Mouse (Mus musculus): ENCODE measurements around the gene Gm20696. TPM values are rescaled to one million over a fixed set of nuclear protein-coding genes. Genes with fewer than 3 reads are reported as not detected.

The Gm20696 gene
- polyA plus RNA-seq, 1 experiment, result 1.5 TPM

DNA sequence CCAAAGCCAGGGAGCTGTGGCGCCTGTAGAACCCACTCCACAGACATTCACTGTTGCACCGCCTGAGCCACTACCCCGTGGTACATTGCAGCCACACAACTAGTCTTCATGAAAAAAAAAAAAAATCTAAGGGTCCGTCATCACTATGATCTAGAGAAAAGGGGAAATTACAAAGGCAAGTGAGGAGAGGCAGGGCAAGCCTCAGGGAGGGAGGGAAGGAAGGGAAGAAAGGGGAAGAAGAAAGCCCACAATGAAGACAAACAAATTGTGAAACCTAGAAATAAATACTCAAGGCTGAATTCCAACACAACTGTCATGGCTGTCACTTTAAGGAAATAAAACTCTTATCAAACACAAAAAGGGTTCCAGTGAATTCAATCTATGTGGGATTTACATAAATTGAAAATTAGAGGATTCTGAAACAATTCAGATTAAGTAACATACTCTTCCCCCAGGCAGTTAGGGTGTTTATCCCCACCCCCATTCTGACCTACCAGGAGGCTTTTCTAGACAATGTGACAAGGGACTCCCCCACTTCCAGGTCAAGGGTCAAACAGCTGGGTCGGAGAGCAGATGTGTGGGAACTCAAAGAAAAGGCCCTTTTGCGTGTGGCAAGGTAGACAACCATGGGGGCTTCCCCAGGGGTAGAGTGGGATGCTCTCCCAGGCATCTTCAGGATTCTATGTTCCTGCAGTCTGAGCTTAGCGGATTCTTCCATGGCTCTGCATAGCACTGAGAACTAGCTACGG, 176.5 kb downstream of the Gm20696 start:
- no peak for DNase-seq (ENCODE audit: extremely low spot score in 1 of 2, low spot score in 1 of 2)

DNA sequence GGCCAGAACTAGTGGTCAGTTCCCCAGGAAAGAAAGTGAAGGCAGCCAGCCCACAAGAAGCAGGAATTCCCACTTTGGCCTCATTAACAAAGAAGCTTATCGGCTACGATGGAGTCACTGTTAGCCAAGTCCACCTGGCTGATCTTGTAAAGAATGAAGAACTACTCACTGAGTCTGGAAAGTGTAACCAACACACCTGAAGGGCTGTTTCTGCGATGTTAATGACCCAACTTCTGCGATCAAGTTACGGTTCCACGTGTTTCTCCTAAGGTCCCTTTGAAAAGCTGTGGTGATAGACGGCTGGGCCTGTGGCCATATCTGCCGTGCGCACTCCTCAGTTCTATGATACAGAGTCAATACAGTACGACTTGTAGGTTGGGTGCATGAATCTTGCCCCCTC, 177.2 kb downstream of the Gm20696 start:
- no peak for DNase-seq (ENCODE audit: extremely low spot score in 1 of 2, low spot score in 1 of 2)

DNA sequence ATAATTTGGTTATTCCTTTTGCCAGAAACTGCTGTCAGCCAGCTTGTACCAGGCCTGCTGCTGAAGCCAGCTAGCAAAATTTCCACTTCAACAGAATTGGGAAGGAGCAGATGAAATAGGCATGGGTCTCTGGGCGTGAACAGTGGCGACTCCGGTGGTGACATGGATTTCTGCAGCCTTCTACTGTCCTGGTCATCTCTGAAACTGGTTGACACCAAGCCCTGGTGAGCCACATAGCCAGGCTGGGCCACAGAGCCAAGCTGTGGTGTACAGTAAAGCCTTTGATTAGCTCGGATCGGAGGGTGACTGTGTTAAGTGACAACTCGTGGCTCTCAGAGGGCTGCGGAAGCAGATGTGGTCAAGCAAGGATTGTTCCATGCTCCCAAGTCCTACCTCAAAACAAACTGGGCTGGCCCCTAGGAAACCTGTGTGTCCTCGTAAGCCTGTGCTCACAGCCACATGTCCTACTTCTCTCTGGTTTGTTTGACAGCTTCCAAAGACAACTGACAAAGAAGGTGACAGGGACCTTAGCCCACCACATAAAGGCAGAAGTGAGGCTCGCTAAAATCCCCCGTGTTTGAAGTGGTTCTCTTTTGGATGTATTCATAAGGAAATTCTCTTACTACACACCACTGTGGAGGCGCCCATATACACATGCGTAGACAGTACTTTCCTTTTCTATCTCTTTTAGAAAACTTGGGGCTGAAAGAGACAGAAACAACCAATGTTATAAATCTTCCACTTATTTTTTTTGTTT, 180.5 kb downstream of the Gm20696 start:
- no peak for DNase-seq (ENCODE audit: extremely low spot score in 1 of 2, low spot score in 1 of 2)

DNA sequence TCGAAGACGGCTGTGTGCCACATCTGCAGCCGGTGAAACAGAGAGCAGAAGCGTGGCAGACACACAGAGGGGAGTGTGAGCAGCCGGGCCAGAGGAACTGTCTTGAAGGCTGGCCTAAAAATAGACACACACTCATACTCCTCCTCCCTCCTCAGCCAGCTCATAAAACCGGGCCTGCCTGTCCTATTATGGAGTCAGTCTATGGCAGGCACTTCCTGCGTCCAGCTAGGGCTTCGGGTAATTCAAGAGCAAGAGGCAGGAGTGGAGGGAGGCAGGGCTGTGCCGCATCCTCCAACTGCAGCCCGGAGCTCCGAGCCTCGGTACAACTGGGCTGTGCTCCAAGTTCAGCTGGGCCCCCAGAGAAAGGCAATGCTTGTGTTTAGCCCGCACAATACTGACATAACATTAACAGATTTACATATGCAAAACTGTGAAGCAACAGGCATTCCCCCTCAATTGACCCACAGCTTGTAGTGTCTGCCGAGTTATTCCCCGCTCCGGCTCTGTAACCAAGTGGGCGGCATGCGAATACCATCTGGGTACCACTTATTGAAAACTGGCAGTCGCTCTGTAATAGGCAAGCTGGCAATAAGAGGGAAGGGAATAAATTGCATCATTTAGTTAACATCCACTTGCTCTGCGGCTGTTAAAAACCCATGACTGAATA, 181.2 kb downstream of the Gm20696 start:
- DNase-seq (ENCODE audit: extremely low spot score in 1 of 2, low spot score in 1 of 2), result peak; percentile 70 to 75

DNA sequence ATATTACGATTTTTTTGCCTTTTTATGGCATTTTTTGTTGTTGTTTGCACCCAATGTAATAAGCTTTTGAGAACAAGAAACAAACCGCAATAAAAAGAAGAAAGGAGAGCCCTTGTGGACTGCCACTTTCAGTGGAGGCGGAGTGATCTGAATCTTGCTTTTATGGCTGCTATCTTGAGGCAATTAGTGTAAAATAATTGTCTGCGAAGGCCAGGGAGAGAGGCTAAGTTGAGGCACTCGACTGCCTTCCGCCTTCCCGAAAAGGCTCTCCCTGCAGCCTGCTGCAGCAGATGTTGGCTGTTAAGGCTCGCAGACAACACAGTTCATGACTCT, 181.7 kb downstream of the Gm20696 start:
- no peak for DNase-seq (ENCODE audit: extremely low spot score in 1 of 2, low spot score in 1 of 2)

DNA sequence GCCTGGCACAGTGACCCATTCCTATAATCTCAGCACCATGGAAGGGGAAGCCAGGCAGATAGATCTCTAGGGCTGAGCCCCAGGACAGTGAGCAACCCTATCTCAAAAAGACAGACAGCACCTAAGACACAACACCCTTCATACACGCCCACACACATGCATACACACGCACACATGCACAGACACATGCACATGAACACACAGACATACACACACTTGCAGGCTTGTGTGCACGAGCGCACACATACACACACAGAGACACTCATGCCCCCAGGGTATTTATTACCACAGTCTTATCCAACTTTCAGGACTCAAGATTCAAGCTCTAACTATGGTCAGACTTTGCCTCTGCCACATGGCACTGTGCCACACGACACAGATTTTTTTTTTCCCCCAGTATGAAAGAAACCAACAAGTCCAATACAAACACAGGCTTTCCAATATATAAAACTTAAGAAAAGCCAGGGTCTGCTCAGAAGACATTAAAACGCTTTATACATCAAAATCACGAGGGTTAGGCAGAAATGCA, 182.3 kb downstream of the Gm20696 start:
- DNase-seq (ENCODE audit: extremely low spot score in 1 of 2, low spot score in 1 of 2), result no peak

DNA sequence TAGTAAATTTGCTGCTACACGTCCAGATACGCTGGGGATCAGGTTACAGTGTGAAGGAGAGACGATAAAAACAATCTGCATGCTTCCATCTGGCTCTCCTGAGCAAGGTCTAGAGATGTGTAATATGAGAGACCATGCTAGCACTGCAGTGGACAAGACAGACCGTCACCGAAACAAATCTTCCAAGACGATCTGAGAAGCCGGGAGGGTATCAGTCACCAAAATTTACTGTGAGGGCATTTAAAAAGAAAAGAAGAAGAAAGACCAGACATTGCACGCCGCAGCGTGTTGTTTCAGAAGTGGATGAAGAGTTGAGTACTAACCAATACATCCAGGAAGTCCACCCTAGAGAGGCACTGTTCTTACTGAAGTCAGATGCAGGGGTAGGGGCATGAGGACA, 183.0 kb downstream of the Gm20696 start:
- no peak for DNase-seq (ENCODE audit: extremely low spot score in 1 of 2, low spot score in 1 of 2)

DNA sequence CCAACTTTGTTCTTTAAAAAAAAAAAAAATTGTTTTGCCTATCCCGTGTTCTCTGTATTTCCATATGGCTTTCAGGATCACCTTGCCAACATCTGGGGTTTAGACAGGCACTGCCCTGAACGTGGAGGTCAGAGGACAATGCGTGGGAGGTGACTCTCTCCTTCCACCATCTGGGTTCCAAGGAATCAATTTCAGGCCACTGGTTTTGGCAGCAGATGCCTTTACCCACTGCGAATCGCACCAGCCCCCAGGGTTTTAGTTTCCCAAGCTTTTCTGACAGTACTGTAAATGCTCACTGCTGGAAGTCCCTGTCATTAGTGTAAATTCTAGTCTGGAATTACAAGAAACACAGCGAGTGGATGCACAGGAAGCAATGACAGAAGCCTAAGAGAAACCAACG, 185.0 kb downstream of the Gm20696 start:
- no peak for DNase-seq (ENCODE audit: extremely low spot score in 1 of 2, low spot score in 1 of 2)

DNA sequence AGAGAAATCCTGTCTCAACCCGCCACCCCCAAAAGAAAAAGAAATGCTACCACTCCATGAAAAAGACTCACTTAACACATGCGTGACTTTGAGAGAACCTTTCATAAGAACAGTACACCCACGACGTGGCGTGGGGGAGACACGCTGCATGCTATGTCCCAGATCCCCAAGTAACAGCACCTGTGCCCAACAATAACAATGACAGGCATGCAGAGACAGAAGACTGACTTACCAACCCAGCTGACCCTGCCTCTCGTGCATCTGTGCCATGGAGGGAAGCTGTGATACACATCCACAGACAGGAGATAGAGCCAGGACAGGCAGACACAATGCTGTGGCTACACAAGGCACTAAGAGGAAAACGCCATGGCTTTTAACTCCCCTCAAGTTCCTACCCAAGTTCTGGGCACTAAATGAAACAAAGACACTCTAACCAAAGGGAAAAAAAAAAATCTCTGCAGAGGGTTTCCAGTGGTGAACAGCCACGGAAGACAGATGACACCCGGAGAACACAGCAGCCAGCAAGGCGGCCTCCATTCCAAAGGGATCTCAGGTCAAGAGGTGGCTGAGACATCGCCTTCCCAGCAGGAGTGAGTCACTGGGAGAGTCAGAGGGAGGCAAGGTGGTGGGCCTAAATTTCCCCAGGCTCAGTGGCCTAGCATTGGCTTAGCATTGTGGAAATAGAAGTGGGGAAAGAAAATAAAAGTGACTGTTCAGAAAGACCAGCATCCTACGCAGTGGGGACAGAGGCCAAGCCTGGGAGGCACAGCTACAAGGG, 187.5 kb downstream of the Gm20696 start:
- DNase-seq (ENCODE audit: extremely low spot score in 1 of 2, low spot score in 1 of 2), result no peak

DNA sequence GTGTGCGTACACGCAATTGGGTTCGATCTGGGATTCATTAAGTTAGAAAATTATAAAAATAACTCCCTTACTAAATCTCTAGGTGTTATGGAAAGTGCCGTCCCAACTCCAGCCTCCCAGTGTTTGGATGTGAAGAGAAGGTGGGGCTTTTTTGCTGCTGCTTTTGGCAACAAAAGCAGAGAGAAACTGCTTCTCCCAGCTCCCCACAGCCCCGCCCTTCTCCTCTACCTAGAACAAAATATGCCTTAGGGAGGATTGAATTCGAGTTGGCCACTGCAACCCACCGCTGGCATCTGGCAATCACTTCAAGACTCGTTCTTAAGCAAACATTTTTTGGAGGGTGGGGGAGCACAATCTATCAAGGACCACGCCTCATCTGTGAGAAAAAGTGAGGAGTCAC, 191.6 kb downstream of the Gm20696 start:
- DNase-seq (ENCODE audit: extremely low spot score in 1 of 2, low spot score in 1 of 2), result no peak

DNA sequence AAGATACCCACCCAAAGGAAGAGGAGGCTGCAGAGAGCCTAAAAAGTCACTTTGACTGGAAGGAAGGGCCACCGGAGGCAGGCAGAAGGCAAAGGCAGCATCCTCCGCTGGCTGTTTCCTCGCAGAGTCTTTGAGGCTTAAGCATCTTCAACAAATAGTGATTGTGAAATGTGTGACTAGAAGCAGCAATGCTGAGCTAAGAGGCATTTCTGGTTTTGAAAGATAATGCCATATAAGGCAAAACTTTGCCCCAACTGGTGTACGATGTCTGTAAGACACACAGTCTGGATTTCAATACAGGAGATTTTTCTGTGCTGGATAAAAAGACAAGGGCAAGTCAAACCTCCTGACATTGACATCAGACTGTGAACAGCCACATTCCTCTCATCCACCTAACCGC, 195.7 kb downstream of the Gm20696 start:
- DNase-seq (ENCODE audit: extremely low spot score in 1 of 2, low spot score in 1 of 2), result no peak

DNA sequence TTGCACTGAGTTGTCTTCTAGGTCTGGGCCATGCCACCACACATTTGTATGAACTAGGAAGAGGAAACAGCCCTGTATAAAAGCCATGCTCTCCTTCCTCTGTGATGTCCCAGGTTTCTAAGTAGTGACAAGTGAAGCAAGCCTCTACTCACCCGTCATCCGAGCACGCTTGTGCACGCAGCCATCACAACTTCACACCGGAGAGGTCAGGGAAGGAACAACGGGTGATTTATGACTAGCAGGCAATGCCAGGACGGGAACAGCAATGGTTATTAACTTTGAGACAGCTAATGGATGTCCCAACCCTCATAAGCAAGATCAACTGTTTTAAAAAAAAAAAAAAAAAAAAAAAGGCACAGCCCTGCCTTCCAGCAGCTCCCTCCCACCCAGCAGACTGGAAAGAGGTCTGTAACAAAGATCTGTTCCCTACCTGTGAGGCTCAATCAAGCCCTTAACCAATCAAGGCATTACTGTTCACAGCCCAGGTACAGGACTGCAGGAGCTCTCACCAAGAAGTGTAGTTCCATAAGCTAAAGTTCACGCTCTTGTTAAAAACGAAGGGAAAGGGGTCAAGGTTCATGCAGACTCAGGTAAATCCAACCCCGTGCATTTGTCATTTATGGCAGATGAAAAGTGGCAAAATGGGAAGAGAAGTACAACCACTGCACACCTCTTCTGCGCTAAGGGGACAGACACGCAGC, 197.3 kb downstream of the Gm20696 start:
- no peak for DNase-seq (ENCODE audit: extremely low spot score in 1 of 2, low spot score in 1 of 2)

DNA sequence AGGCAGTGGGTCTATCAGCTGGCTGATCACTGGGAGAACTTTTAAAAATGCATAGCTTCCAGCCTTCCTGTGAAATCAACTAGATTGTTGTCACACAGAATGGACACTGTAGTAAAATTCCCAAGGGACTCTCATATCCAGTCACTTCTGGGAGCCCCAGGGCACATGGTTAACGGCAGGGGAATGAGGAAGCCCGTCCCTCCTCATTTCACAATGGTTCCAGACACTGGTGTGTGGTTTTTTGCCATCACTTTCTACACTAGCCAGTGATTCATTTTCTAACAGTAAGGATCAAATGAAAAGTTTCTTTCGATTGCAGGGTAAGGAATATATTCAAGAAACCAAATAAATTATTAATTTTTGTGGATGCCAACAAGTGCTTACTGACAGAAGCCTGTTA, 198.8 kb downstream of the Gm20696 start:
- DNase-seq (ENCODE audit: extremely low spot score in 1 of 2, low spot score in 1 of 2), result no peak

DNA sequence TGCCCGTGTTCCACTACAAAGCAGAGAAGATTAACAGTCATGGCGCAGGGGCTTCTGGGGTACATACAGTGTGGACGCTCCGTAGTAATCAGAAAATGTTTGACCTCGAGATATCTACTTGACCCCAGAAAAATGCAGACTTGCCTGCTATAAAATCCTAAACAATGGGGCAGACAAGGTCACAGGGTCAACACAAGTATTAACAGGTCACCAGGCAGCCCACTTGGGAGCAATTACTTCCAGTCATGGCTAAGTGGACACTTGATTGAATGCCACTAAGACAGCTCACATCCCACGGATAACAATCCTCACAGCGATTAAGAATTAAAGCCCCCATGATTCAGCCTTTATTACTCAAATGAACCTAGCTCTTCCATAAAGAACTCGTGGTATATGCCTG, 199.5 kb downstream of the Gm20696 start:
- no peak for DNase-seq (ENCODE audit: extremely low spot score in 1 of 2, low spot score in 1 of 2)

DNA sequence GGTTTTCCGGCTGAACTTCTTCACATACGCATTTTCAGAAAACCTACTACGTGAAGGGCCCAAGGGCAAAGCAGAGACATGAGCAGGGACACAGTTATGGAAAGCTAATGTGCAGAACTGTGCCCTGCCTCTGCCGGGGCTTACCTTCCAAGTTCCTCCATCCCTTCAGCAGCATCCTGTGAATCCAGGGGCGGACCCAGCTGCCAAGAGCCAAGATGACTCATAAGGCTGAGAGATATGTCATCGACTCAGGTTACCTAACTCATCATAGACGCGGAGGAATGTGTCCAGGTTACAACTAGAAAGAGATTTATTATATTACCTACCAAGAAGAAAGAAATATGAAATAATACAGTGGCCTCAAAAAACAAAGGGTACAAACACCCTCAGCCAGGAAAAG, 200.2 kb downstream of the Gm20696 start:
- DNase-seq (ENCODE audit: extremely low spot score in 1 of 2, low spot score in 1 of 2), result peak; percentile 31 to 66

DNA sequence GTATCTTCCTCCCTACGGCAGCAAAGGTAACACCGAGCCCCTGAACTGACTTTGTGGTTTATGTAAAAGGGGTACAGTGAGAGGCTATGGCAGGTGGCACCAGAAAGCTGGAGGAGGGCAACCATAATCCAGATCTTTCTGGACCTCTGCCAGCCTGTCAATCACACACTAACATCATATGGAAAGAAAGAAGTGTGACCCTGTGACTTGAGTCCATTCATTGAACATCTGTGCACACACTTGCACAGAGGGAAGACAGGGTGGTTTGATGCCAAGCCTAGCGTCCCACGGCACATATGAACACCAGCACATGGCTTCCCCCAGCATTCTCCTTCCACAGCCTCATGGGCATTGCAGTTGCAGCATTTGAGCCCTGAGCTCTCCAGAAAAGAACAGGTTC, 202.1 kb downstream of the Gm20696 start:
- DNase-seq (ENCODE audit: extremely low spot score in 1 of 2, low spot score in 1 of 2), result no peak

DNA sequence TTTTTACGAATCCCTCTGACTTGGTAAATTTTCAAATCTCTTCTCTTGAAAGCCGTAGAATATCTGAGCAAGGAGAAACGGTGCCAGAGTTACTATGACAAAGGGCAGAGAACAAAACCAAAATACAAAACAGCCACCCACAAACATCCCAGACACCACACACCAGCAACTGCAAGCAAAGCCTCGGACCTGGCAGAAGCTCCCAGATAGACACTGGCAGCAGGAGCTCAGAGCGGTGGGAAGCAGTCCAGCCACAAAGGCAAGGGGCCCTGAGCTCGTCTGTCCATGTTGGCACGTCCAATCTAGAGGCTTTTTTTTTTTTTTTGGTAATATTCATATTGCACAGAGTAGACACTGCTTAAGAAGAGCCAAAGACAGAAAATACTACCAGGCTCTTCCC, 202.7 kb downstream of the Gm20696 start:
- DNase-seq (ENCODE audit: extremely low spot score in 1 of 2, low spot score in 1 of 2), result no peak

DNA sequence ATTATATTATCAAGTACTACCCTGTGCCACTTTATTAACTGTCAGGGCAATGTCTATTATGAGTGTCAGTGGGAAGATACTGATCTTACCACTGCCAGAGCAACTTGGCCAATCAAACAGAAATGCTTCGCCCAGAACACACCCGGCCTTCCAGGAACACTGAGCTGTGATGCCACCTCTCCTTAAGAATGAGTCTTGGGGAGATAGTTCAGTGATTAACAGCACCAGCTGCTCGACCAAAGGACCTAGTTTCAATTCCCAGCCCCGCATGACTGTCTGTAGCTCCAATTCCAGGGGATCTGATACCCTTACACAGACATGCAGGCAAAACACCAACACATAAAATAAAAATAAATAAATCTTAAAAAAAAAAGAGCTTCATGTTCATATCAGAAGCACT, 207.8 kb downstream of the Gm20696 start:
- no peak for DNase-seq (ENCODE audit: extremely low spot score in 1 of 2, low spot score in 1 of 2)

DNA sequence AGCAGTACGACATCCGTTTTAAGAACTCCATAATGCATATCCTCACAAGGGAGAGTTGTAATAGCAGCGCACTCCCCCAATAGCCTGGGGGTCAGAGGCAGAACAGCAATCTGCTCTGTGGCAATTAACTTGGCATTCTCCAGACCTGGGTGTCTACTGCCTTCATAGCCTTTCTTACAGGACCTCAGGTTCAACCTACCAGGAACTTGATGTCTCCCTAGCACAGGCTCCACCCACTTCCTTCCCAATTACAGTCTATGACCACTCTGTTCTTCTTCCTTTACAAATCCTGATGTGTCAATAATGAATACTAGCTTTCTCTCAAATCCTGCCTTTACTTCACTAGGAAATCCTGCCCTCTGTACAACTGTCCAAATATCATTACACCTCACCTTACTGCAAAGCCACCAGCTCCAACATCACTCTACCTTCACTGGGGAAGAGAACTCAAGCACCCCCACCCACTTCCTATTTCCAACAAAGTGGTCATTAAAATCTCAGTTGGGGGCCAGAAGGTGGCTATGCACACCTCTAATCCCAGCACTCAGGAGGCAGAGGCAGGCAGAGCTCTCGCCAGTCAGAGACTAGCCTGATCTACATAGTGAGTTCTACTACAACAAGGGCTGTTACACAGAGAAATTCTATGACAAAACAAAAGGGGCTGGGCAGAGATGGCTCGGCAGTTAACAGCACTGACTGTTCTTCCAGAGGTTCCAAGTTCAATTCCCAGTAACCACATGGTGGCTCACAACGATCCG, 212.7 kb downstream of the Gm20696 start:
- no peak for DNase-seq (ENCODE audit: extremely low spot score in 1 of 2, low spot score in 1 of 2)
